Comparison of ENCODE assay signal across 16 mouse cellular contexts in the genomic region with DNA sequence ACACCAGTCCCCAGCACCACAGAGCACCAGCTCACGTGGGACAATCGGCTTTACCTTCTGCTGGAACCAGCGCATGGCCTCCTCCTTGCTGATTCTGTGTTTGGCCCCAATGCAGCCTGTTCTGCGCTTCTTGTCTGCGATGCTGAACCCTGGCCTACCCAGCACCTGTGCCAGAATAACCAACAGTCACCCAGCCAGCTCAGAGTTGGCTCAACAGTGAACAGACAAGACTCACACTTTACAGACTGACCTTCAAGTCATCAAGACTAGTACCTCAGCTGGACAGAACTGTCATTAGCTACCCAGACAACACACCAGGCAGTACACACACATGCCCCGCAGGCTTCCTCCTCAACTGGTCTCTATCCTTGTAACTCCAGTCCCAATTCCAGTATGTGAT. TPM values are rescaled to one million over a fixed set of nuclear protein-coding genes. Genes with fewer than 3 reads are reported as not detected.
DNase-seq lines count a peak whose midpoint lies in the region; ATAC-seq lines count a peak whose summit lies in the region.
"Had no signal": no experiment of that assay in that cellular context is flagged by ENCODE, and none has a peak within 500 bp of the region (broad histone marks: within the 10 kb centered on the region; RNA-seq: fewer than 3 reads in every experiment).

No protein-coding gene starts in this region.

- H3K4me3 ChIP-seq in forebrain, embryonic 10.5 days, result peak overlapping the region; percentile 96; the same call in 1 of the 2 replicates
- no peak overlapping the region for H3K4me3 ChIP-seq in forebrain, embryonic 16.5 days (replicated peaks; ENCODE audit: low read length)
- H3K4me3 ChIP-seq in lung, embryonic 15.5 days, result no peak overlapping the region
- no peak overlapping the region for H3K4me3 ChIP-seq in embryonic facial prominence, embryonic 13.5 days
- H3K4me3 ChIP-seq in liver, embryonic 15.5 days (replicated peaks), result no peak overlapping the region

- ATAC-seq in forebrain, embryonic 16.5 days, result no peak
- no peak for ATAC-seq in lung, embryonic 15.5 days (ENCODE audit: borderline replicate concordance, extremely low read depth, low FRiP score, low TSS enrichment)
- no peak for ATAC-seq in embryonic facial prominence, embryonic 13.5 days (ENCODE audit: insufficient number of reproducible peaks, insufficient read depth, low FRiP score, low TSS enrichment, low read depth)
- ATAC-seq in liver, embryonic 15.5 days (ENCODE audit: insufficient read depth), result no peak

- H3K27me3 ChIP-seq in forebrain, embryonic 10.5 days (ENCODE audit: poor library complexity, severe bottlenecking), result no peaks in the 10 kb centered on the region
- H3K27me3 ChIP-seq in forebrain, embryonic 16.5 days (replicated peaks; ENCODE audit: control insufficient read depth, insufficient read depth, low read length), result no peaks in the 10 kb centered on the region
- H3K27me3 ChIP-seq in lung, embryonic 15.5 days, result no peaks in the 10 kb centered on the region
- H3K27me3 ChIP-seq in embryonic facial prominence, embryonic 13.5 days, result no peaks in the 10 kb centered on the region
- peaks cover 6% of the 10 kb centered on the region; the same call in 1 of the 2 replicates for H3K27me3 ChIP-seq in liver, embryonic 15.5 days

- H3K9me3 ChIP-seq in forebrain, embryonic 10.5 days, result no peaks in the 10 kb centered on the region
- no peaks in the 10 kb centered on the region for H3K9me3 ChIP-seq in forebrain, embryonic 16.5 days (ENCODE audit: control insufficient read depth, low read length)
- H3K9me3 ChIP-seq in lung, embryonic 15.5 days, result no peaks in the 10 kb centered on the region
- no peaks in the 10 kb centered on the region for H3K9me3 ChIP-seq in embryonic facial prominence, embryonic 13.5 days
- no peaks in the 10 kb centered on the region for H3K9me3 ChIP-seq in liver, embryonic 15.5 days (replicated peaks)
- H3K9me3 ChIP-seq: midbrain, embryonic 10.5 days had no signal

- WGBS in forebrain, embryonic 10.5 days, result 95% methylated on average over 6 of the region's 6 CpGs
- 92% methylated on average over 6 of the region's 6 CpGs for WGBS in forebrain, embryonic 16.5 days
- 94% methylated on average over 6 of the region's 6 CpGs for WGBS in lung, embryonic 15.5 days
- WGBS in embryonic facial prominence, embryonic 13.5 days, result 91% methylated on average over 6 of the region's 6 CpGs
- 89% methylated on average over 6 of the region's 6 CpGs for WGBS in liver, embryonic 15.5 days (ENCODE audit: insufficient replicate concordance)

- DNase-seq in forebrain, embryonic 10.5 days (ENCODE audit: extremely low spot score, low spot score), result no peak
- no peak for DNase-seq in lung, postnatal 10 days
- DNase-seq in cerebellum, adult 11-12 months, result no peak
- DNase-seq in testis, postnatal 14 days (ENCODE audit: low spot score), result no peak
- DNase-seq: cerebellum, adult 8-10 months; embryo, embryonic 11 days; gastrocnemius, postnatal 10 days; kidney, adult 2 months; kidney, postnatal 4 days; retina, postnatal 1 day; thymus, postnatal 4 days had no signal

- H3K36me3 ChIP-seq in forebrain, embryonic 10.5 days (replicated peaks), result peaks cover 72% of the 10 kb centered on the region
- peaks cover 29% of the 10 kb centered on the region for H3K36me3 ChIP-seq in forebrain, embryonic 16.5 days (ENCODE audit: control insufficient read depth, insufficient read depth)
- peaks cover 56% of the 10 kb centered on the region for H3K36me3 ChIP-seq in lung, embryonic 15.5 days
- peaks cover 66% of the 10 kb centered on the region for H3K36me3 ChIP-seq in embryonic facial prominence, embryonic 13.5 days
- H3K36me3 ChIP-seq in liver, embryonic 15.5 days (replicated peaks), result peaks cover 57% of the 10 kb centered on the region

- no peak overlapping the region for H3K9ac ChIP-seq in forebrain, embryonic 16.5 days (replicated peaks; ENCODE audit: low read depth, low read length)
- H3K9ac ChIP-seq in lung, embryonic 15.5 days, result peak overlapping the region; percentile 11; the same call in 1 of the 2 replicates
- H3K9ac ChIP-seq in embryonic facial prominence, embryonic 13.5 days, result 0 out of 2 replicates have a peak overlapping the region, but pooled peaks have one; percentile 49
- H3K9ac ChIP-seq in liver, embryonic 15.5 days, result peak overlapping the region; percentile 21; the same call in 1 of the 2 replicates

- no peak overlapping the region for H3K27ac ChIP-seq in forebrain, embryonic 10.5 days
- H3K27ac ChIP-seq in forebrain, embryonic 16.5 days (ENCODE audit: low read length), result no peak overlapping the region
- no peak overlapping the region for H3K27ac ChIP-seq in lung, embryonic 15.5 days
- no peak overlapping the region for H3K27ac ChIP-seq in embryonic facial prominence, embryonic 13.5 days
- no peak overlapping the region for H3K27ac ChIP-seq in liver, embryonic 15.5 days (replicated peaks)
- H3K27ac ChIP-seq: midbrain, embryonic 10.5 days had no signal

- peaks cover 33% of the 10 kb centered on the region for H3K4me1 ChIP-seq in forebrain, embryonic 10.5 days
- peaks cover 21% of the 10 kb centered on the region for H3K4me1 ChIP-seq in forebrain, embryonic 16.5 days (replicated peaks; ENCODE audit: control insufficient read depth, insufficient read depth, low read length)
- H3K4me1 ChIP-seq in lung, embryonic 15.5 days, result peaks cover 21% of the 10 kb centered on the region
- H3K4me1 ChIP-seq in embryonic facial prominence, embryonic 13.5 days, result peaks cover 28% of the 10 kb centered on the region
- peaks cover 58% of the 10 kb centered on the region for H3K4me1 ChIP-seq in liver, embryonic 15.5 days (replicated peaks)

- H3K4me2 ChIP-seq in forebrain, embryonic 16.5 days (ENCODE audit: low read length), result no peak overlapping the region
- H3K4me2 ChIP-seq in lung, embryonic 15.5 days, result no peak overlapping the region
- H3K4me2 ChIP-seq in embryonic facial prominence, embryonic 13.5 days, result no peak overlapping the region
- no peak overlapping the region; the same call in 1 of the 2 replicates for H3K4me2 ChIP-seq in liver, embryonic 15.5 days

RNA-seq across cellular contexts. Expression of a gene that starts 3.0 kb away (rescaled TPM):
- polyA plus RNA-seq in forebrain, embryonic 10.5 days (2016; fragmentation: Nextera tagmentation; extraction: Ambion mirVana), result 485 and 525 TPM in 2 replicates
- polyA plus RNA-seq in forebrain, embryonic 16.5 days (2015; fragmentation: Nextera tagmentation; extraction: Ambion mirVana), result 281 and 302 TPM in 2 replicates
- polyA plus RNA-seq in lung, embryonic 15.5 days (2015; fragmentation: Nextera tagmentation; extraction: Ambion mirVana), result 476 and 482 TPM in 2 replicates
- polyA plus RNA-seq in embryonic facial prominence, embryonic 13.5 days (2015; fragmentation: Nextera tagmentation; extraction: Ambion mirVana), result 447 and 551 TPM in 2 replicates
- polyA plus RNA-seq in liver, embryonic 15.5 days (2015; fragmentation: Nextera tagmentation; extraction: Ambion mirVana), result 212 and 240 TPM in 2 replicates

RNA-seq across cellular contexts. Expression of a gene that starts 28.7 kb away (rescaled TPM):
- polyA plus RNA-seq in forebrain, embryonic 10.5 days (2016; fragmentation: Nextera tagmentation; extraction: Ambion mirVana), result 35.2 and 36.7 TPM in 2 replicates
- 32.5 and 36.2 TPM in 2 replicates for polyA plus RNA-seq in forebrain, embryonic 16.5 days (2015; fragmentation: Nextera tagmentation; extraction: Ambion mirVana)
- polyA plus RNA-seq in lung, embryonic 15.5 days (2015; fragmentation: Nextera tagmentation; extraction: Ambion mirVana), result 36.1 and 38.3 TPM in 2 replicates
- 42.5 and 43.0 TPM in 2 replicates for polyA plus RNA-seq in embryonic facial prominence, embryonic 13.5 days (2015; fragmentation: Nextera tagmentation; extraction: Ambion mirVana)
- polyA plus RNA-seq in liver, embryonic 15.5 days (2015; fragmentation: Nextera tagmentation; extraction: Ambion mirVana), result 27.0 and 29.6 TPM in 2 replicates
